Mouse (Mus musculus): ENCODE results near the gene Bmp8a. TPM values are rescaled to one million over a fixed set of nuclear protein-coding genes. Genes with fewer than 3 reads are reported as not detected.
"Not testable (repeated sequence)": the region's sequence is repeated elsewhere in the genome, so short reads cannot be mapped to it uniquely, and the experiment has no call there.

Gene Bmp8a
- polyA plus RNA-seq, 1 experiment, result 1.5 TPM

- Histone ChIP-seq H3K27ac (ENCODE audit: insufficient read depth, low read depth, low read length) (no peak overlapping the region), H3K4me3 (ENCODE audit: insufficient read depth, low read depth, low read length) (peak overlapping the region; percentile 54), H3K27me3 (replicated peaks; ENCODE audit: control insufficient read depth, insufficient read depth, low read length) (no peaks in the 10 kb centered on the region), H3K36me3 (ENCODE audit: control insufficient read depth, insufficient read depth, low read length) (no peaks in the 10 kb centered on the region), H3K4me1 (ENCODE audit: control insufficient read depth, insufficient read depth, low read length) (no peaks in the 10 kb centered on the region)
- 3% methylated on average over 43 of the region's 43 CpGs for WGBS
- DNase-seq, result no peak
- no peak for TF ChIP-seq CTCF (conservative IDR thresholded peaks at IDR 0.05; ENCODE audit: insufficient read depth, insufficient read length, low read depth, low read length)
- TF ChIP-seq POLR2A (IDR thresholded peaks at IDR 0.05; ENCODE audit: low read depth, low read length), result no peak
Measured at GRCm38 (mm10) chr4:123342091-123342641, 886 bp downstream of the Bmp8a start.

- Histone ChIP-seq H3K4me3 (ENCODE audit: insufficient read depth, low read depth, low read length) (no peak overlapping the region), H3K36me3 (ENCODE audit: control insufficient read depth, insufficient read depth, low read length) (no peaks in the 10 kb centered on the region), H3K27me3 (replicated peaks; ENCODE audit: control insufficient read depth, insufficient read depth, low read length) (no peaks in the 10 kb centered on the region), H3K4me1 (ENCODE audit: control insufficient read depth, insufficient read depth, low read length) (no peaks in the 10 kb centered on the region), H3K27ac (ENCODE audit: insufficient read depth, low read depth, low read length) (no peak overlapping the region)
- TF ChIP-seq CTCF (conservative IDR thresholded peaks at IDR 0.05; ENCODE audit: insufficient read depth, insufficient read length, low read depth, low read length), result no peak
- no peak for TF ChIP-seq POLR2A (IDR thresholded peaks at IDR 0.05; ENCODE audit: low read depth, low read length)
- WGBS, result 86% methylated on average over 5 of the region's 5 CpGs
- no peak for DNase-seq
Measured at GRCm38 (mm10) chr4:123340232-123340631, 2.8 kb downstream of the Bmp8a start.

GRCm38 (mm10) chr4:123337693-123338092 is 5.4 kb downstream of the Bmp8a start:
- no peak overlapping the region for H3K4me3 ChIP-seq (ENCODE audit: insufficient read depth, low read depth, low read length)
- H3K27ac ChIP-seq (ENCODE audit: insufficient read depth, low read depth, low read length), result no peak overlapping the region
- no peaks in the 10 kb centered on the region for H3K36me3 ChIP-seq (ENCODE audit: control insufficient read depth, insufficient read depth, low read length)
- WGBS, result 76% methylated on average over 4 of the region's 4 CpGs
- no peak for TF ChIP-seq POLR2A (IDR thresholded peaks at IDR 0.05; ENCODE audit: low read depth, low read length)
- TF ChIP-seq CTCF (conservative IDR thresholded peaks at IDR 0.05; ENCODE audit: insufficient read depth, insufficient read length, low read depth, low read length), result no peak
- H3K4me1 ChIP-seq (ENCODE audit: control insufficient read depth, insufficient read depth, low read length), result no peaks in the 10 kb centered on the region
- no peaks in the 10 kb centered on the region; the same call in 1 of the 2 replicates for H3K27me3 ChIP-seq (replicated peaks; ENCODE audit: control insufficient read depth, insufficient read depth, low read length)
- no peak for DNase-seq

GRCm38 (mm10) chr4:123335796-123336585 is 7.1 kb downstream of the Bmp8a start:
- 71% methylated on average over 14 of the region's 14 CpGs for WGBS
- no peaks in the 10 kb centered on the region for H3K4me1 ChIP-seq (ENCODE audit: control insufficient read depth, insufficient read depth, low read length)
- no peaks in the 10 kb centered on the region for H3K36me3 ChIP-seq (ENCODE audit: control insufficient read depth, insufficient read depth, low read length)
- DNase-seq, result peak; percentile 8
- no peak overlapping the region for H3K4me3 ChIP-seq (ENCODE audit: insufficient read depth, low read depth, low read length)
- H3K27ac ChIP-seq (ENCODE audit: insufficient read depth, low read depth, low read length), result no peak overlapping the region
- H3K27me3 ChIP-seq (replicated peaks; ENCODE audit: control insufficient read depth, insufficient read depth, low read length), result no peaks in the 10 kb centered on the region; the same call in 1 of the 2 replicates
- TF ChIP-seq CTCF (conservative IDR thresholded peaks at IDR 0.05; ENCODE audit: insufficient read depth, insufficient read length, low read depth, low read length), result no peak
- no peak for TF ChIP-seq POLR2A (IDR thresholded peaks at IDR 0.05; ENCODE audit: low read depth, low read length)

GRCm38 (mm10) chr4:123335244-123335643 is 7.8 kb downstream of the Bmp8a start:
- not testable (repeated sequence) for H3K27me3 ChIP-seq (replicated peaks; ENCODE audit: control insufficient read depth, insufficient read depth, low read length); H3K36me3 ChIP-seq (ENCODE audit: control insufficient read depth, insufficient read depth, low read length); H3K4me3 ChIP-seq (ENCODE audit: insufficient read depth, low read depth, low read length); DNase-seq; H3K27ac ChIP-seq (ENCODE audit: insufficient read depth, low read depth, low read length); H3K4me1 ChIP-seq (ENCODE audit: control insufficient read depth, insufficient read depth, low read length)
- WGBS, result 77% methylated on average over 10 of the region's 10 CpGs

- H3K36me3 ChIP-seq (ENCODE audit: control insufficient read depth, insufficient read depth, low read length), result no peaks in the 10 kb centered on the region
- no peak for DNase-seq
- TF ChIP-seq CTCF (conservative IDR thresholded peaks at IDR 0.05; ENCODE audit: insufficient read depth, insufficient read length, low read depth, low read length) (no peak), POLR2A (IDR thresholded peaks at IDR 0.05; ENCODE audit: low read depth, low read length) (no peak)
- H3K27ac ChIP-seq (ENCODE audit: insufficient read depth, low read depth, low read length), result no peak overlapping the region
- no peaks in the 10 kb centered on the region for H3K4me1 ChIP-seq (ENCODE audit: control insufficient read depth, insufficient read depth, low read length)
- H3K4me3 ChIP-seq (ENCODE audit: insufficient read depth, low read depth, low read length), result no peak overlapping the region
- WGBS, result 61% methylated on average over 3 of the region's 3 CpGs
- H3K27me3 ChIP-seq (replicated peaks; ENCODE audit: control insufficient read depth, insufficient read depth, low read length), result no peaks in the 10 kb centered on the region; the same call in 1 of the 2 replicates
Measured at GRCm38 (mm10) chr4:123334177-123334576, 8.9 kb downstream of the Bmp8a start.

- H3K27me3 ChIP-seq (replicated peaks; ENCODE audit: control insufficient read depth, insufficient read depth, low read length), result no peaks in the 10 kb centered on the region; the same call in 1 of the 2 replicates
- WGBS, result 97% methylated on average over 4 of the region's 4 CpGs
- H3K27ac ChIP-seq (ENCODE audit: insufficient read depth, low read depth, low read length), result no peak overlapping the region
- no peak for TF ChIP-seq CTCF (conservative IDR thresholded peaks at IDR 0.05; ENCODE audit: insufficient read depth, insufficient read length, low read depth, low read length)
- no peak for TF ChIP-seq POLR2A (IDR thresholded peaks at IDR 0.05; ENCODE audit: low read depth, low read length)
- no peak for DNase-seq
- no peaks in the 10 kb centered on the region for H3K36me3 ChIP-seq (ENCODE audit: control insufficient read depth, insufficient read depth, low read length)
- no peak overlapping the region for H3K4me3 ChIP-seq (ENCODE audit: insufficient read depth, low read depth, low read length)
- no peaks in the 10 kb centered on the region for H3K4me1 ChIP-seq (ENCODE audit: control insufficient read depth, insufficient read depth, low read length)
Measured at GRCm38 (mm10) chr4:123333151-123333550, 9.9 kb downstream of the Bmp8a start.

- H3K27me3 ChIP-seq (replicated peaks; ENCODE audit: control insufficient read depth, insufficient read depth, low read length); H3K27ac ChIP-seq (ENCODE audit: insufficient read depth, low read depth, low read length); DNase-seq; H3K4me3 ChIP-seq (ENCODE audit: insufficient read depth, low read depth, low read length); H3K4me1 ChIP-seq (ENCODE audit: control insufficient read depth, insufficient read depth, low read length); H3K36me3 ChIP-seq (ENCODE audit: control insufficient read depth, insufficient read depth, low read length): not testable (repeated sequence)
- 94% methylated on average over 1 of the region's 1 CpGs for WGBS
Measured at GRCm38 (mm10) chr4:123331961-123332360, 11.1 kb downstream of the Bmp8a start.
